Mouse (Mus musculus) small intestine, adult 2 months (tissue): ENCODE measurements around the gene Timp3.

Source experiments
- CTCF ChIP-seq: fragments of 200-500 bp; IDR thresholded peaks from 2 replicates; pipeline ENCODE4 v1.5.1; 2012; ENCODE audit warnings: low read depth, mild to moderate bottlenecking, control low read depth, inconsistent platforms, low read length, moderate library complexity, mixed read lengths; ENCODE audit not compliant: insufficient replicate concordance, insufficient read length; ENCODE audit errors: extremely low read depth
- POLR2A ChIP-seq: fragments of 200-500 bp; IDR thresholded peaks from 2 replicates; pipeline ENCODE4 v1.6.1; 2012; ENCODE audit warnings: low read depth, mild to moderate bottlenecking, control low read depth, inconsistent platforms, low read length, moderate library complexity

DNA sequence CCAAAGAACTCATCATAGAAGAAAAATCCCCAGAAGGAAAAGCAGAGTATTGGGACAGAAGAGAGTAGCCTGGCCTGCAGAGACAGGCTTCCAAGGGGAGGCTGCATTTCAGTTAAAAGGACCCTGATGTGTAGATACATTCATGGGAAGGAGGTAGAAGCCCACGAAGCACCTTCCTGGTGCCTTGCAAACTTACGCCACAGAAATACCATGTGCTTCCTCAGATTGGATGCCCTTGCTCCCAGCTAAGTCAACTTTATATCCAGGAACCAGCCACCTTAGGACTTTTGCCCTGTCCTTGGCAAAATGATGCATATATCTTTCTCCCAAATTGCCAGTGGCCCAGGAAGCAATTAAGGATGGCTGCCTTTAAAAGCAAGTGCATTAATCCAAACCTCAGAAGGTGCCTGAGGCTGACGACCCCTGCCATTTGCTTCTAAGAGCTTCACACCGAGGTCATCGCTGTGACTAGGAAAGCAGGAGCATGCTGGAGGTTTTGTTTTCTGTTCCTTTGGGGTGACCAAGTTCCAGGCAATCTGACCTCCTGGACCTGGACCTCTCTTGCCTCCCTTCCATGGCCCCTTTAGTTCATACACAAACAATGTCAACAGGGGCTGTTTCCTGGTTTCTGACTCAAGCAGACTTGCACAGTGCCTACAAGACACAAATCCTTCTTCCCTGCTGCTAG lies 31.0 kb downstream of the Timp3 start:
- TF ChIP-seq CTCF (no peak), POLR2A (no peak)
